Mouse (Mus musculus) fibroblast of lung, adult 2 months (primary cell): ENCODE measurements around the gene Larp1.

Experiments
- DNase-seq: peaks from one replicate; pipeline ENCODE4 v3.0.0-alpha.2; 2011; ENCODE audit warnings: low read depth

Gene Larp1

DNA sequence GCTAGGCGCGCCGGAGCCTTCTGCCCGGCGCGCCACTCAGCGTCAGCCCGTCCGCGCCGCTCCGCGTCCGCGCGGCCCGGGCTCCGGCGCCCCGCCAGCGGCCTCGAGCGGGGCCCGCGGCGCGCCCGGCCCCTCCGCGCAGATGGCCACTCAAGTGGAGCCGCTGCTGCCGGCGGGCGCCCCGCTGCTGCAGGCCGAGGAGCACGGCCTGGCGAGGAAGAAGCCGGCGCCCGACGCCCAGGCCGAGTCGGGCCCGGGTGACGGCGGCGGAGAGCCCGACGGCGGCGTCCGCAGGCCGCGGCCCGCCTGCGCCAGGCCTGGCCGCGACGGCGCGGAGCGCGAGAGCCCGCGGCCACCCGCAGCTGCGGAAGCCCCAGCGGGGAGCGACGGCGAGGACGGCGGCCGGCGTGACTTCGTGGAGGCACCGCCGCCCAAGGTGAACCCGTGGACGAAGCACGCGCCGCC lies at the start of gene Larp1:
Gene Larp1, plus strand, starts transcription at position 14 of the 465 bp plus-strand sequence.
- no peak for DNase-seq

DNA sequence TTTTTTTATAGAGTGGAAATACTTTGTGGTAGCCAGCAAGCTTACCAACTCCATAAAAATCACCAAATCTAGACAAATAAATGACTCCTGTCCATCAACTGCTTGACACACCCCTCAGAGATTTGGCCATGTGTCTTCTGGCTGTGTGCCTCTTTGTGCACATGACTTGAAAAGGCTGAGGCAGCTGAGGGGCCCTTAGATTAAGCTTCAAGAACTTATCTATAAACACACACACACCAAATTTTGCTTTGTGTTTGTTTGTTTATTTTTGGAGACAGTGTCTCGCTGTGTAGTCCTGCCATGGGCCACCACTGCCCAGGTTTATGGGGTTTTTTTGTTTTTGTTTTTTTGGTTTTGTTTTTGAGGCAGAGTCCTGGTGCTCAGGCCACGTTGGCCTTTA lies 48.9 kb upstream of the Larp1 start:
- DNase-seq: no peak

DNA sequence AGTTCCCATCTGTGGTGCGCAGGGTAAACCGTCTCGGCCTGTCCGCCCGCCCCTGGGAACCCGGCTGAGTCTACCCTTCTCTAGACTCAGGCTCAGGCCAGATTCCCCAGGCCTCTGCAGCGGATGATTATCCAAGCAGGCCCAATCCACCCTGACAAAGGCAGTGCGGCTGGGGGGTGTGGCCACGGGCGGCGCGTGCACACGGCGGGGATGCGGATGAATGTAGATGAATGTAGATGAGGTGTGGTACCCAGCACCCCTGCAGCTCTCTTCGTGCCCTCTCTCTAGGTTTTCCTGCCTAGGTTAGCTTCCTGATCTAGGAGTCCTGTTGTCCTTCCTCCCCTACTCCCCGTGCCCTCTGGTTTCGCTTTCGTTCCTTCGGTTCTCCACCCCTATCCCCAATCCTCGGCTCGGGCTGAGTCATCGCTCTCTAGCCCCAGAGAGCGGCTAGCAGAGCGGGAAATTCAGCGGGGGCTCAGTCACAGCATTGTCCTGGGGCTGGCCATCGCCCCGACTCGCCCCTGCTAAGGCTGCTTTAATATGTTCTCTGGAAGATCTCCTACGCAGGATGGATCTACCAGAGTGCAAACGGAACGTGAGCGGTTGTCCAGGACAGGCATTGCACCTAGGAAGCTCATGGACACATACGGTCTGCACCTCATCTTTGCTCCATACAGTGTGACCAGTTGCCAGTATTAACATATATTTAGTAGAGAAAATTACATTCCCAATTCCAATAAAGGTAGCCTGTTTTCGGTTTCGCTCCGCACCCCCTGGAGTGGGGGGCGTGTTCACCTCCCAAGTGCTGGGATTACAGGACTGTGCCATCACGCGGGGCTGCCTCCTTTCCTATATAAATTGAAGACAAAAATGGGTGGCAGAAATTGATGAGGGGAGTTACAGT lies 46.2 kb upstream of the Larp1 start:
- peak; percentile 67 for DNase-seq

DNA sequence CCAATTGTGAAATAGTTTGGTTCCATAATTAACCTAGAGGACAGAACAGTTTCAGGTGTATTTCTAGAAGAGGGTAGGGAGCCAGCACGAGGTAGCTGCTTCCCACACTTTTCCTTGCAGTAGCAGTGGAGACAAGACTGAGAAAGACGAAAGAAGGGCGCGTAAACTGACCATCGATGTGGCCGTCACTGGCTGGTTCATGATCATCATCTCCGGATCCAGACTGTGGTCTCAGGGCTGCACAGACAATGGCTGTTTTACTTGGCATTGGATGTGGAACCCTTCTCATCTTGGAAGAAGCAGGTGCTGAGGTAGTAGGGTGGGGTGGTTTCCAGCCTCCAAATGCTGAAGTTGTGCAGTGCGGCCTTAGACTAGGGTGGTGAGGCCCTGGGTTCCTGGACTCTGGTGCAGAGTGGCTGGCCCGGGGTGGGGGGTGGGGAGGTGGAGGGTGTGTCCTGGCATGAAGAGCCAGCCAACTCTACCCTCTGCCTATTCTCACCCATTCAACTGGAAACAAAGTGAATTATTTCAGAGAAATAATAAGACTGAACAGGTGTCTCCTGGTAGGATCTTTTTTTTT lies 45.5 kb upstream of the Larp1 start:
- DNase-seq: no peak

DNA sequence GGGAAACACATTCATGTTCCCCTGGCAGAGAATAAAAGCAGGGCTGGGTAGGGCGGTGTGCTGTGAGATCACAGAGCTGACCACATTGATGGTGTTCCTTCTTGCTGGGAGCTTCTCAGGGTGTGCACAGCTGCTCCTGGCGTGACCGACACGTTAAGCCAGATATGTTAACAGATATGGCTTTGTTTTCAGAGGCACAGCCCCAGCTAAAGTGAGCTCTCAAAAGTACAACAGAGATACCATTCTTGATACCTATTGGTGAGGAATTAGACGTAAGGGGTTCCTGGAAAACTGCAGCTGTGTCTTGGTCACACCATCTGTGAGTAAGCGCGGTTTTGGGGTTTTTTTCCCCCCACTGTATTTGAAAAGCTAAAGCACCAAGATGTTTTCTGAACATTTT lies 42.2 kb upstream of the Larp1 start:
- no peak for DNase-seq

DNA sequence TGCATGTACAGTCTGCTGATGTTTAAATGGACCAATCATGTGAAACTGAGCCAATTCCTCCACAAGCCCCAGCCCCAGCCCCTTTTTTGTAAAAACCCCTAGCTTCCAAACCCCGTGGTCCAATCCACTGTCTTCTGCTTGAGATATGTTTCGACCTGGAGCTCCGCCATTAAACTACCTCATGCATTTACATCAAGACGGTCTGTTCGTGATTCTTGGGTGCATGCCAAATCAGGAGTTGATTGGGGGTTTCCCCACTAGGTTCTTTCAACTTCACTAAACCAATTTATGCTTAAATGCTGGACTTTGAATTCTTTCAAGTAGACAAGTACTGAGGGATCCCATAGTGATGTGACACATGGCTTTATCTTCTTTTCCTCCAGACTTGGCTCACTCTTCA lies 40.6 kb upstream of the Larp1 start:
- DNase-seq: no peak

DNA sequence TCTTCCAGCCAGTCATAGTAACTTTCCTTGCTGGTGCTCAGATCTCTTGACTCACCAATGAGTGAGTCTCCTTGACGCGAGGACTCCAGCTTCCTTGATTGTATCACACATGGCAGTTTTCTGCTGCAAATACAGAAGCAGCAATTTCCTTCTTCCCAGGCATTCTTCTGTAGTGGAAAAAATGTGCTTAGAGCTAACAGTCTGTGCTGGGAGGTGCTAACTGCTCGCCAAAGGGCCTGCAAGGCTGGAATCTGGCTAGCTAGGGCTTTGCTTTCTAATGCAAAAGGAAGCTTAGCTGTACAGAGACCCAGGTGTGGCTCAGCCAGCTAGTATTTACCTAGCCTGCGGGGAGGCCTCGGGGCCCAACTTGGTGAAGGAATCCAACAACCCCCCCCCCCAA lies 38.3 kb upstream of the Larp1 start:
- DNase-seq: peak; percentile 57

DNA sequence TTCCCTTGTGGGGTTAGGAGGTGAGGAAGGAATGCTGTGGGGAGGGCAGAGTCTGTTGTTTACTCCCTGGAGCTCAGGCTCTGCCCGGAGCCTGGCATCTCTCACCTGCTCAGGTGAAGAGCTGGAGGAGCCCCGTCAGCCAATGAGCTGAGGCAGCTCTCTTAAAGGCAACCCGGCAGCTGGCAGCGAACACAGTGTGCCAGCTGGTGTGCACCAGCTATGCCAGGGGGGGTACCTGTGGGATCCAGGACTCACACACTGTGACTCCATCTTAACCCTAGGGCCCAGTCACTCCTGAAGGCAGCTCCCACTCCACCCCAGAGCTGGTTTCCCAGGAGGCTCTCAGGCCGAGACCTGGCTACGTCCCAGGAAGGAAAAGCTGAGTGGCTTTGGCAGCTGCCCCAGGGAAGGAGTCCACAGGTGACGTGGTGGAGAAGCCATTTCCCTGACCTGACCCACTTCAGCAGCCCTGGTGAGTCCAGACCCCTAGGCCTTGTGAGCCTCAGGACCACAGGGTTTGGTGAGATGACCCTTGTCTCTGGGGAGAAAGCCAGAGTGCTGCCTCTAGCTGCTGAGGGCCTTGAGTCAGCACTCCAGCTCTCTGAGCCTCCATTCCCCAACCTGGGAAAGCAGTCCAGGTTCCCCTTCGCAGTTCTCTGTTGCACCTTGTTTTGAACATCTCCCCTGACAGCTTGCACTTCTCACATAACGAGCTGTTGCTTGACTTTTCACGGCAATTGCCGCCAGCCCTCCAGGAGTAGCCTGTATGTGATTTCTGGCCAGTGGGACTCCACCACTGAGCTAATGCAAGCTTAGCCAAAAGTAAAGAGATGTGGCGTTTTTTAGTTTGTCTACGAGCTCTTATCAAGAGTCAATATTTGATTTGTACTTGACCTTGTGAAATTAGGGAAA lies 35.6 kb upstream of the Larp1 start:
- DNase-seq: no peak

DNA sequence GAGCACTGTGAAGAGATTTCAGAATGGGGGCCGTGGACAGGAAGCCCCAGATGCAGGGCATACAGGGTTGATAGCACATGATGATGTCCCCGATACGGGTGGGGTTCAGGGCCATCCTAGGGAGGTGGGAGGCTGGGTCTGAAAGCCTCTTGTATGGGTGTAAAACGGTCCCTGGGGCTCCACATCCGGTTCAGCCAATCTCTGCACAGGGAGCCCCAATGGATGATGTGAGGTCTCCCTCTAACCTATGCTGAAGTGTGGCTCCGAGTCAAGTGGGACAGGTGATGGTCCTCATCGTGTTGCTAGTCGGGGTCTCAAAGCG lies 35.0 kb upstream of the Larp1 start:
- DNase-seq: no peak

DNA sequence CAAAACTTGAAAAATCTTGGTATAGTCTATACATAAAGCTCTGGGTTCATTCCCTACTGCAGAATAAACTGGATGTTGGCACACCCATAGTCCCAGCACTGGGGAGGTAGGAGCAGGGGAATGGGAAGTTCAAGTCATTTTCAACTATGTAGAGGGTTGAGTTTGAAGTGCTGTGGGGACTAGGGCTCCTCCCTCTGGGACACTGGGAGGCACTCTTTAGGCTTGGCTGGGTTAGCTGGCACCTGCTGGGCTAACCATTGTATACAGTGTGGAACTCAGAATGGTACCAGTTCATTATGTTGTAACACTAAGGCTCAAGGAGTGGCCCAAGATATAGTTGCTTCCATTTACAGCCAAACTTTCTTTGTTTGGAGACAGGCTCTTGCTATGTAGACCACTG lies 33.0 kb upstream of the Larp1 start:
- DNase-seq: no peak

DNA sequence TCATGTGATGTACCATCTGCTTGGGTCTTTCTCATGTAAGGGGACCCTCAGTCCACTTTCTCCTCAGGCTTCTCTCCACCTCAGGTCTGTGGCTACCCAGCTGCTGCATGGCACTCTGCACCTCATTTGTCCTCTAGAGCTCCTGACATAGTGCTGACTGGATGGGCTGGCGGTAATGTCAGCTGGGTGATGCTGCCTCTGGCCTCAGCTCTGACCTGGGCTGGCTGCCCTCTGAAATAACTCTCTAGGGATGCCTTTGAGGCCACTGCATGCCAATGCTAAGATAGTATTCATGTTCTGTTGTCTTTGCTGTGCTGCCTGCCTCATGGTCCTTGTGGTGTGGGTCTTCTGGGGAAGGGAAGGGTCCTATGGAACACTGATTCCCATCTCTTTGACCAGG lies 31.2 kb upstream of the Larp1 start:
- DNase-seq: no peak

DNA sequence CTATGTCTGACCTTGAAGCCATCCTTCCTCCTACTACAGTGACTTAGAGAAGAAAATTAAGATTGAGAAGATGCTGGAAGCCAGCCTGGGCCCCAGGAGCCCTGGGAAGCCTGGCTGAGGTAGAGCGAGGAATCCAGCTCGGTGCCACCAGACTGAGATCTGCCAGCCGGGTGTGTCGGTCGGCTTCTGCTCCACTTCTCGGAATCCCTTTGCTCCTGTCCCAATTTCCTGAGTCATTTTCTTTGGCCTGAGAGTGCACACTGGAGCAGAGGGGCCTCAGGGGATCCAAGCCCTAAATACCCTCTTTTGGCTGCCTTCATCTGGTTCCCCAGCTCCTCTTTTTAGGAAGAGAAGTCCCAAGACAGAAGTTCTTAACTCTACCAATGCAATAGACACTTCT lies 29.2 kb upstream of the Larp1 start:
- no peak for DNase-seq

DNA sequence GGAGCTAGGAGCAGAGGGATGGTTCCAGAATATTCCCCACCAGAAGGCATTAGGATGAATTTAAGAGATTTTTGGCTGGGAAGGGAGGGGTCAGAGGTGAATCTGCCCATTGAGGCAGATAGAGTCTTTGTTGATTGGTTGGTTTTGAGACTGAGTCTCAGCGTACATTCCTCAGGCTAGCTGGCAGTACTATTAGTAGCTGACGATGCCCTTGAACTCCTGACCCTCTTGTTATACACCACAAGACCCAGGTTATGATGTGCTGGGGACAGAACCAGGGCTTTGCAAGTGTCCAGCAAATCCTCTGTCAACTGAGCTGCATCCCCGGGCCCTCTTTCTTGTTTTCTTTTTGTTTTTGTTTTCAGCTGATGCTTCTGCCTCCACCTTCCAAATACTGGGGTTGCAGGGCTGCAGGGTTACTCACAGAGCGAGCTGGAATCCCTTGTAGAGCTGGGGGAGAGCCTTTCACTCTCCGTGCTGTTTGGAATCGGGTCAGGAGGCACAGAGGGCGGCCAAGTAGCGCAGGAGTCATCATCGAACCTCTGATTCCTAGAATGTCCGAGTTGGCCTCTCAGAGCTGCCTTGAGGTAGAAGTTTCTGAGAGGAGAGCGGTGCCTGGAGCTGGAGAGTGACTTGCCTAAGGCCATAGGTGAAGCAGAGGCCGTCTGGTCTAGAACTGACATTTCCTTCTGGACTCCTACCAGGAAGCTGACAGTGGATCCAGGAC lies 27.6 kb upstream of the Larp1 start:
- DNase-seq: no peak

DNA sequence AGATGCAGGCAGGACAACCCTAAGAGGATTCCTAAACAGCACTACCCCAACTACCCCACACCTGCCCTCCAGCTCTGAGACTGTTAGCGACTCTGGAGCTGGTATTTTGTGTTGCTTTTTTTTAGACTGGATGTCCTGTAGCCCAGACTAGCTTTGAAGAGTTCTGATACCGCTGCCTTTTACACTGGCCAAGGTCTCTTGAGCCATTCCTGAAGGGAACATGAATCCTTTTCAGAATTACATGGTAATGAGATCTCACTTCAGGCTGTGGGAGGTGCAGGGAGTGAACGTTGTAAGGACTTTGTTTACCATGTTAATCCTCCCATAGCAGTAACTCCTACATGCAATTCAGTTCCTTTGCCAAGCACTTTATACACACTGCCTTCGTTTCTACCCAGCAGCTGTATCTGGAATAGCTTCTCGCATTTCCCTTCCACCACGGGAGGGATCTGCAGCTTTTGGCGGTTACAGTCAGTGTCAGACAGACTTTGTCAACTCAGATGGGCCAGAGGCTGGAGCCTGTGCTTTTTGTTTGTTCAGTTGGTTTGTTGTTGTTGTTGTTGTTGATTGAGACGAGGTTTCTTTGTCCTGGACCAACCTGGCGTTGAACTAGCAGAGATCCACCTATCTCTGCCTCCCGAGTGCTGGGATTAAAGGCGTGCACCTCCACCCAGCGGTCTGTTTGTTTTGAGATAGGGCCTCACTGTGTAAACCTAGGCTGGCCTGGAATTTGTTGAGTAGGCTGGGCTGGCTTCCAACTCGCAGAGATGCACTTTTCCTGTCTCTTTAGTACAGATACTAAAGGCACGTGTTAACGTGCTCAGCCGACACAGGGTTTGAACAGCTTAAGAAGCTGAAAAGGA lies 25.2 kb upstream of the Larp1 start:
- no peak for DNase-seq

DNA sequence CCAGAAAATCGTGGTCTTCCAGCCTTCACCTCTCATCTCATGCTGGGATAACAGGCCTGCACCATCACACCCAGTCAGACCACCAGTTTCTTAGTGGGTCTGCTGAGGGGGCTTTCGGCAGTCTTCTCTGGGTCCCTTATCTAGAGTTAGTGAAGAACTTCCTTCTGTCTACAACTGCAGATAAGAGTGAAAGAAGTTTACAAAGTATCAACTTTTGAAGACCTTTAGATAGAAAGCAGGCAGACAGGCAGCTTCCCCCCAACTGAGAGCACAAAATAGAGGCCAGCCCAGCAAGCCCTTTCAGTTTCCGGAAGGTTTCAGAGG lies 24.6 kb upstream of the Larp1 start:
- DNase-seq: no peak

DNA sequence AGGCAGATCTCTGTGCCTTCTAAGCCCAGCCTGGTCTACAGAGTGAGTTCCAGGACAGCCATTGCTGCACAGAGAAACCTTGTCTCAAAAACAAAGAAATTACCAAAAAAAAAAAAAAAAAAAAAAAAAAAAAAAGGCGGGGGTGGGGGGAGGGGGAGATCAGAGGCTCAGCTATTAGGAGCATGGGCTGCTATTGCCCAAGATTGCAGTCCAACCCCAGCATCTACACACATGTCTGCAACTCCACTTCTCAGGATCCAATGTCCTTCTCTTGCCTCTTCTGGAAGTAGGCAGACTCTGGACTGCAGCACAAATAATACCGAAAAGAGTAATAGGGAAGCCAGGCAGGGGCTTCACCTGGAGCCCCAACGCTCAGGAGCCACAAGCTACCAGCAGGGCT lies 23.4 kb upstream of the Larp1 start:
- no peak for DNase-seq

DNA sequence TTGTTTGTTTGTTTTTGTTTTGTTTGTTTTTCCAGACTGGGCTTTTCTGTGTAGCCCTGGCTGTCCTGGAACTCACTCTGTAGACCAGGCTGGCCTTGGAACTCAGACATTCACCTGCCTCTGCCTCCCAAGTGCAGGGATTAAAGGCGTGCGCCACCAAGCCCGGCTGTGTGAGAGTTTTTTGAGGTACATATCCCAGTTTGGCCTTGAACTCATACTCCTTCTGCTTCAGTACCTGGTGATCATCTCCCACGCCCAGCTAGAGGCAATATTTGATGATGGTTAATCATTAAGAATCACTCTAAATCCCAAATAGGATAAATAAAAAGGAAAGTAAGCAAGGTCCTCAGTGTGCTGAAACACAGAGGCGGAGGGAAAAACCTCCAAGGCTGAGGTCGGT lies 22.8 kb upstream of the Larp1 start:
- DNase-seq: no peak

DNA sequence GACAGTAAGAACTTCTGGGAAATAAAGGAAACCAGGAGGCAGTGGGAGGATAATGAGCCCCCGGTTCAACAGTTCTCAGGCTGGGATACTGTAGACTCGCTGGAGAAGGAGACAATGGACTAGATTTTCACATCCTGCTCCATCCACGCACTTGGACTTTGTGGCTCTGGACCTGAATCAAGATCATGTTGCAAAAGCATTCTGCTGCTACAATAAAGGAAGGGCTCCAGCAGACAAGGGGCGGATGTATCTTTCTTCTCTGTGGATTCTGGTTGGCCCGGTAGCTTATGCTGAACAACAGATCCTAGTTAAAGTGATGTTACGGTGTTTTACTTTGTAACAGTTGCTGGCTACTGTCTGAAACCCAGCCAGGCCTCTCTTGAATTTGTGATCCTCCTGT lies 22.4 kb upstream of the Larp1 start:
- DNase-seq: no peak

DNA sequence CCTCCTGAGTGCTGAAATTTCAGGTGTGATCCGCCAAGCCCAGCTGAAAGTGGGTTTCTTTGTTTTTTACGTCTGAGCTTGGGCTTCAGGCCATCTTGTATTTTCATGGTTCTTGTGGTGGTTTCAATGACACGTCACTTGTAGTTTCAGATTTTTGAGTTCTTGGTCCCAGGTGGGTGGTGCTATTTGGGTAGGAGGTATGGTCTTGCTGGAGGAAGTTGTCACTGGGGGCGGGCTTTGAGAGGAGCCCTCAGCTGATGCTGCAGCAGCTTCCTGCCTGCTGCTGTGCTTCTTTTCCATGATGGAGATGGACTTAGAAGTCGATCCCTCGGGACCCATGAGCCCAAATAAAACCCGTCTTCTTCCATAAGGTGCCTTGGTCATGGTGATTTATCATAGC lies 22.0 kb upstream of the Larp1 start:
- no peak for DNase-seq

DNA sequence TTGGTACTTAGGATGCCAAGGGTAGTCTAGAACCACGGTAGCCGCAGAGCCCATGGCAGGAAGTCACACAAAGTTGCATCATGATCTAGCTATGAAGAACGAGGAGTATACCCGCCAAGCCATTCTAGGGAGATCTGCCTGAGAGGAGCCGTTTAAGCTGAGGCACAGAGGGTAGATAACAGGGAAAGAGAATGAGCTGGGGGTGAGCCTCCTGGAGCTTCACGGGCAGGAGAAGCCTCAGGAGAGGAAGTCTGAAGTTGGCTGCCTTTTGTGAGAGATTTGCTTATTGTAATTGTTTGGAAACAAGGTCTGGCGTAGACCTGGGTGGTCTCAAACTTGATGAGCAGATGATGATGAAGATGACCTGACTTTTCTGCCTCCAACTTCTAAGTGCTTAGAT lies 10.7 kb upstream of the Larp1 start:
- DNase-seq: no peak

DNA sequence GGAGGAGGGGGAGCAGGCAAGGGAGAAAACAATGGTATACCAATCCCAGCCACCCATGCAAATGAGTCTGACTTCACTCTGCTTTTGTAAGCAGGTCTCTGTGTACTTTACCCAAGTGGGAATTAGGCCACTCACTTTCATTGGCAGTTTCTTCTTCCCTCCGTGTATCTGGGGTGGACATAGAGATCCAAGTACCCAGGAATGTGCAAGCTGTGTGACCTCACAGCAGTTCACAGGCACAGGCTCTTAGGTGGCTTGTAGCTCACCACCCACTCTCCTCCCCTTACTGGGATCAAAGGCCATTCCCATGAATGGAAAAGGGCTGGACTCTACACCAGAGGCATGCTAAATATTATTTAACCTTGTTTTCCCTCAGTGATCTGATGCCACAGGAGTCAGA lies 10.0 kb upstream of the Larp1 start:
- DNase-seq: no peak
